29 mouse cellular contexts compared by ENCODE assay signal in genomic region chr7:110385482-110385881, GRCm38 (mm10).
DNase-seq lines count a peak whose midpoint lies in the region; ATAC-seq and TF ChIP-seq lines count a peak whose summit lies in the region.
"Had no signal": no experiment of that assay in that cellular context is flagged by ENCODE, and none has a peak within 500 bp of the region (broad histone marks: within the 10 kb centered on the region; RNA-seq: fewer than 3 reads in every experiment).

No protein-coding gene starts in this region.

- WGBS in liver, adult 2 months: 87% methylated on average over 1 of the region's 1 CpGs
- 67% methylated on average over 1 of the region's 1 CpGs for WGBS in liver, embryonic 12.5 days (ENCODE audit: insufficient replicate concordance)
- 59% methylated on average over 1 of the region's 1 CpGs for WGBS in lung, postnatal 0 days

- no peaks in the 10 kb centered on the region; the same call in 1 of the 2 replicates for H3K36me3 ChIP-seq in liver, adult 2 months (ENCODE audit: control insufficient read depth, insufficient read depth, low read length)
- H3K36me3 ChIP-seq in liver, embryonic 12.5 days: no peaks in the 10 kb centered on the region
- no peaks in the 10 kb centered on the region for H3K36me3 ChIP-seq in lung, postnatal 0 days (ENCODE audit: insufficient read depth, low read length)
- H3K36me3 ChIP-seq: embryonic facial prominence, embryonic 10.5 days; embryonic facial prominence, embryonic 13.5 days; forebrain, embryonic 10.5 days; G1E; heart, embryonic 10.5 days; heart, embryonic 13.5 days; hindbrain, embryonic 12.5 days; hindbrain, embryonic 15.5 days had no signal

- no peak overlapping the region for H3K4me3 ChIP-seq in gastrocnemius, adult 2 months
- no peak overlapping the region for H3K4me3 ChIP-seq in liver, adult 2 months (ENCODE audit: insufficient read depth, low read depth, low read length)
- H3K4me3 ChIP-seq in liver, embryonic 12.5 days: no peak overlapping the region
- no peak overlapping the region for H3K4me3 ChIP-seq in lung, postnatal 0 days (ENCODE audit: low read depth, low read length)
- no peak overlapping the region for H3K4me3 ChIP-seq in embryonic fibroblast, embryonic 13.5 days (ENCODE audit: insufficient read depth, low read length)
- H3K4me3 ChIP-seq: embryonic facial prominence, embryonic 10.5 days; embryonic facial prominence, embryonic 13.5 days; forebrain, embryonic 10.5 days; forebrain, embryonic 13.5 days; heart, adult 2 months; heart, embryonic 10.5 days; heart, embryonic 13.5 days; hindbrain, embryonic 12.5 days; hindbrain, embryonic 15.5 days had no signal

- H3K27ac ChIP-seq in gastrocnemius, adult 2 months: 0 out of 2 replicates have a peak overlapping the region, but pooled peaks have one; percentile 12
- no peak overlapping the region for H3K27ac ChIP-seq in liver, adult 2 months (replicated peaks; ENCODE audit: insufficient read depth, low read depth, low read length)
- H3K27ac ChIP-seq in liver, embryonic 12.5 days: no peak overlapping the region
- H3K27ac ChIP-seq in lung, postnatal 0 days (ENCODE audit: low read length): 0 out of 2 replicates have a peak overlapping the region, but pooled peaks have one; percentile 14
- peak overlapping the region; percentile 49; the same call in 1 of the 2 replicates for H3K27ac ChIP-seq in embryonic fibroblast, embryonic 13.5 days (ENCODE audit: insufficient read depth, low read length)
- H3K27ac ChIP-seq: embryonic facial prominence, embryonic 10.5 days; embryonic facial prominence, embryonic 13.5 days; forebrain, embryonic 10.5 days; forebrain, embryonic 13.5 days; heart, adult 2 months; heart, embryonic 10.5 days; heart, embryonic 13.5 days; hindbrain, embryonic 12.5 days; hindbrain, embryonic 15.5 days had no signal

- intact Hi-C loops in gastrocnemius, adult 2 months (cut with DNase I): no loop called here
- intact Hi-C loops in gastrocnemius, postnatal 36 days (cut with DNase I): no loop called here

- TF ChIP-seq POLR2A in liver, adult 2 months (IDR thresholded peaks at IDR 0.05; ENCODE audit: extremely low read depth, insufficient read depth, low read length): no peak
- no peak for TF ChIP-seq POLR2A in embryonic fibroblast, embryonic 13.5 days (IDR thresholded peaks at IDR 0.05; ENCODE audit: low read depth, low read length)

- no peaks in the 10 kb centered on the region for H3K79me2 ChIP-seq in liver, adult 2 months (ENCODE audit: control insufficient read depth, insufficient read depth, low read length)

- no peak overlapping the region for H3K4me2 ChIP-seq in liver, embryonic 12.5 days
- H3K4me2 ChIP-seq in lung, postnatal 0 days (replicated peaks; ENCODE audit: low read depth, low read length): no peak overlapping the region
- H3K4me2 ChIP-seq: embryonic facial prominence, embryonic 13.5 days; forebrain, embryonic 13.5 days; heart, embryonic 13.5 days; hindbrain, embryonic 12.5 days; hindbrain, embryonic 15.5 days had no signal

- H3K9me3 ChIP-seq in liver, embryonic 12.5 days (replicated peaks): no peaks in the 10 kb centered on the region
- H3K9me3 ChIP-seq in lung, postnatal 0 days (ENCODE audit: low read length): no peaks in the 10 kb centered on the region
- H3K9me3 ChIP-seq: embryonic facial prominence, embryonic 10.5 days; embryonic facial prominence, embryonic 13.5 days; forebrain, embryonic 10.5 days; forebrain, embryonic 13.5 days; G1E; heart, embryonic 10.5 days; heart, embryonic 13.5 days; hindbrain, embryonic 12.5 days; hindbrain, embryonic 15.5 days had no signal

- no peak for TF ChIP-seq EP300 in lung, postnatal 0 days (IDR thresholded peaks at IDR 0.05)

- ATAC-seq in liver, embryonic 12.5 days: no peak
- no peak for ATAC-seq in lung, postnatal 0 days
- ATAC-seq: forebrain, embryonic 13.5 days; forebrain, embryonic 16.5 days had no signal

- no peak for TF ChIP-seq CTCF in gastrocnemius, adult 2 months (IDR thresholded peaks at IDR 0.05)
- TF ChIP-seq CTCF in liver, adult 2 months (IDR thresholded peaks at IDR 0.05; ENCODE audit: low read depth, low read length): no peak
- TF ChIP-seq CTCF in lung, postnatal 0 days (IDR thresholded peaks at IDR 0.05): no peak
- no peak for TF ChIP-seq CTCF in embryonic fibroblast, embryonic 13.5 days (IDR thresholded peaks at IDR 0.05; ENCODE audit: borderline replicate concordance, insufficient read depth, low read length)

- DNase-seq in gastrocnemius, adult 2 months: no peak
- no peak for DNase-seq in gastrocnemius, postnatal 36 days
- DNase-seq in liver, adult 2 months (ENCODE audit: extremely low read depth, low read depth, low spot score): peak; percentile 38
- DNase-seq in lung, postnatal 0 days (ENCODE audit: low spot score): peak; percentile 75
- DNase-seq in lung, postnatal 4 days: no peak
- DNase-seq in frontal cortex, postnatal 10 days (ENCODE audit: low spot score in 2 of 2): no peak
- DNase-seq: adrenal gland, adult 2 months; adrenal gland, postnatal 14 days; B cell, adult 2 months; cerebellum, adult 11-12 months; cerebellum, adult 8-10 months; cerebellum, postnatal 10 days; cerebellum, postnatal 36 days; embryo, embryonic 11 days; gastrocnemius, postnatal 25 days; heart, adult 2 months had no signal

- H3K9ac ChIP-seq in liver, adult 2 months (ENCODE audit: low read depth, low read length): no peak overlapping the region
- H3K9ac ChIP-seq in liver, embryonic 12.5 days: no peak overlapping the region
- H3K9ac ChIP-seq in lung, postnatal 0 days (replicated peaks; ENCODE audit: low read depth): no peak overlapping the region
- H3K9ac ChIP-seq: embryonic facial prominence, embryonic 13.5 days; forebrain, embryonic 13.5 days; heart, embryonic 13.5 days; hindbrain, embryonic 12.5 days; hindbrain, embryonic 15.5 days had no signal

- H3K4me1 ChIP-seq in liver, adult 2 months (ENCODE audit: control insufficient read depth, insufficient read depth, low read length): peaks cover 2% of the 10 kb centered on the region; the same call in 1 of the 2 replicates
- no peaks in the 10 kb centered on the region for H3K4me1 ChIP-seq in liver, embryonic 12.5 days
- H3K4me1 ChIP-seq in lung, postnatal 0 days (ENCODE audit: insufficient read depth, low read depth, low read length): no peaks in the 10 kb centered on the region
- peaks cover 16% of the 10 kb centered on the region for H3K4me1 ChIP-seq in embryonic fibroblast, embryonic 13.5 days (ENCODE audit: control insufficient read depth, insufficient read depth, low read length)
- H3K4me1 ChIP-seq: hindbrain, embryonic 15.5 days had no signal

- no peaks in the 10 kb centered on the region for H3K27me3 ChIP-seq in liver, adult 2 months (ENCODE audit: control insufficient read depth, insufficient read depth, low read length)
- no peaks in the 10 kb centered on the region for H3K27me3 ChIP-seq in liver, embryonic 12.5 days (replicated peaks)
- no peaks in the 10 kb centered on the region for H3K27me3 ChIP-seq in lung, postnatal 0 days (replicated peaks; ENCODE audit: insufficient read depth, low read length)
- H3K27me3 ChIP-seq: CH12.LX; embryonic facial prominence, embryonic 13.5 days; forebrain, embryonic 13.5 days; heart, embryonic 13.5 days; hindbrain, embryonic 12.5 days; hindbrain, embryonic 15.5 days had no signal

Comparison
In these comparisons a context has a peak if more than half of its experiments do, and no peak if none do; other contexts are left out.
1. DNase-seq: peak in liver, adult 2 months (single experiment) and lung, postnatal 0 days (single experiment); none in gastrocnemius, adult 2 months (single experiment), gastrocnemius, postnatal 36 days (0 of 2), lung, postnatal 4 days (0 of 2) and frontal cortex, postnatal 10 days (0 of 2).
2. H3K27ac ChIP-seq: peak in gastrocnemius, adult 2 months (single experiment), lung, postnatal 0 days (single experiment) and embryonic fibroblast, embryonic 13.5 days (single experiment); none in liver, adult 2 months (single experiment) and liver, embryonic 12.5 days (single experiment).